Mouse (Mus musculus): ENCODE results near the gene Gipr. TPM values are rescaled to one million over a fixed set of nuclear protein-coding genes. Genes with fewer than 3 reads are reported as not detected.

Gene Gipr
- total and polyA plus RNA-seq, 2 experiments from 2014 or later: 5.3 to 16.9 TPM

GRCm38 (mm10) chr7:19210010-19210409 lies 44.1 kb upstream of the Gipr start:
- WGBS: 93% methylated on average over 5 of the region's 5 CpGs
- no peaks in the 10 kb centered on the region for H3K4me1 ChIP-seq (ENCODE audit: insufficient read depth)
- DNase-seq (no peak), ATAC-seq (no peak)
- H3K36me3 ChIP-seq (ENCODE audit: insufficient read depth): peaks cover 15% of the 10 kb centered on the region
- no peak overlapping the region for H3K27ac ChIP-seq (ENCODE audit: low read depth, low read length)
- H3K27me3 ChIP-seq (ENCODE audit: insufficient read depth, low read length): no peaks in the 10 kb centered on the region
- no peak overlapping the region for H3K4me3 ChIP-seq (ENCODE audit: low read depth, low read length)
- peak; percentile 58 for TF ChIP-seq CTCF (IDR thresholded peaks at IDR 0.05; ENCODE audit: low read depth)
- H3K9me3 ChIP-seq (ENCODE audit: low read length): no peaks in the 10 kb centered on the region
- no peak overlapping the region for H3K4me2 ChIP-seq (ENCODE audit: low read depth)
- no peak overlapping the region for H3K9ac ChIP-seq

GRCm38 (mm10) chr7:19209494-19209893 lies 43.6 kb upstream of the Gipr start:
- DNase-seq (no peak), ATAC-seq (no peak)
- no peak overlapping the region for H3K27ac ChIP-seq (ENCODE audit: low read depth, low read length)
- no peaks in the 10 kb centered on the region for H3K27me3 ChIP-seq (ENCODE audit: insufficient read depth, low read length)
- 78% methylated on average over 4 of the region's 4 CpGs for WGBS
- no peaks in the 10 kb centered on the region for H3K9me3 ChIP-seq (ENCODE audit: low read length)
- peaks cover 19% of the 10 kb centered on the region for H3K36me3 ChIP-seq (ENCODE audit: insufficient read depth)
- no peaks in the 10 kb centered on the region for H3K4me1 ChIP-seq (ENCODE audit: insufficient read depth)
- H3K4me3 ChIP-seq (ENCODE audit: low read depth, low read length): no peak overlapping the region
- H3K9ac ChIP-seq: no peak overlapping the region
- H3K4me2 ChIP-seq (ENCODE audit: low read depth): no peak overlapping the region
- no peak for TF ChIP-seq CTCF (IDR thresholded peaks at IDR 0.05; ENCODE audit: low read depth)

GRCm38 (mm10) chr7:19208944-19209472 lies 43.1 kb upstream of the Gipr start:
- H3K9ac ChIP-seq: no peak overlapping the region
- peak; percentile 89 for TF ChIP-seq CTCF (IDR thresholded peaks at IDR 0.05; ENCODE audit: low read depth)
- H3K36me3 ChIP-seq (ENCODE audit: insufficient read depth): peaks cover 24% of the 10 kb centered on the region
- peak; percentile 75 for DNase-seq
- no peaks in the 10 kb centered on the region for H3K4me1 ChIP-seq (ENCODE audit: insufficient read depth)
- 53% methylated on average over 7 of the region's 7 CpGs for WGBS
- H3K4me3 ChIP-seq (ENCODE audit: low read depth, low read length): no peak overlapping the region
- ATAC-seq: no peak
- no peaks in the 10 kb centered on the region for H3K9me3 ChIP-seq (ENCODE audit: low read length)
- H3K27me3 ChIP-seq (ENCODE audit: insufficient read depth, low read length): no peaks in the 10 kb centered on the region
- no peak overlapping the region for H3K27ac ChIP-seq (ENCODE audit: low read depth, low read length)
- no peak overlapping the region for H3K4me2 ChIP-seq (ENCODE audit: low read depth)

- no peak overlapping the region for H3K27ac ChIP-seq (ENCODE audit: low read depth, low read length)
- H3K4me1 ChIP-seq (ENCODE audit: insufficient read depth): no peaks in the 10 kb centered on the region
- no peak overlapping the region for H3K9ac ChIP-seq
- H3K36me3 ChIP-seq (ENCODE audit: insufficient read depth): peaks cover 29% of the 10 kb centered on the region
- no peak overlapping the region for H3K4me3 ChIP-seq (ENCODE audit: low read depth, low read length)
- DNase-seq: no peak
- 83% methylated on average over 13 of the region's 13 CpGs for WGBS
- no peak overlapping the region for H3K4me2 ChIP-seq (ENCODE audit: low read depth)
- H3K27me3 ChIP-seq (ENCODE audit: insufficient read depth, low read length): no peaks in the 10 kb centered on the region
- 0 out of 2 replicates have a peak, but pooled peaks have one; percentile 5 for ATAC-seq
- H3K9me3 ChIP-seq (ENCODE audit: low read length): no peaks in the 10 kb centered on the region
- TF ChIP-seq CTCF (IDR thresholded peaks at IDR 0.05; ENCODE audit: low read depth): no peak
Observed at GRCm38 (mm10) chr7:19208201-19208910, 42.4 kb upstream of the Gipr start.

- Histone ChIP-seq H3K27ac (ENCODE audit: low read depth, low read length) (no peak overlapping the region), H3K9me3 (ENCODE audit: low read length) (no peaks in the 10 kb centered on the region), H3K4me2 (ENCODE audit: low read depth) (no peak overlapping the region), H3K4me3 (ENCODE audit: low read depth, low read length) (no peak overlapping the region), H3K36me3 (ENCODE audit: insufficient read depth) (peaks cover 66% of the 10 kb centered on the region), H3K9ac (peak overlapping the region; percentile 14; the same call in 1 of the 2 replicates), H3K4me1 (ENCODE audit: insufficient read depth) (no peaks in the 10 kb centered on the region), H3K27me3 (ENCODE audit: insufficient read depth, low read length) (no peaks in the 10 kb centered on the region)
- DNase-seq (no peak), ATAC-seq (no peak)
- 58% methylated on average over 15 of the region's 15 CpGs for WGBS
- no peak for TF ChIP-seq CTCF (IDR thresholded peaks at IDR 0.05; ENCODE audit: low read depth)
Observed at GRCm38 (mm10) chr7:19202065-19202850, 36.3 kb upstream of the Gipr start.

GRCm38 (mm10) chr7:19201660-19202059 lies 35.7 kb upstream of the Gipr start:
- Histone ChIP-seq H3K9me3 (ENCODE audit: low read length) (no peaks in the 10 kb centered on the region), H3K27ac (ENCODE audit: low read depth, low read length) (no peak overlapping the region), H3K27me3 (ENCODE audit: insufficient read depth, low read length) (no peaks in the 10 kb centered on the region), H3K4me3 (ENCODE audit: low read depth, low read length) (no peak overlapping the region), H3K9ac (no peak overlapping the region), H3K4me1 (ENCODE audit: insufficient read depth) (no peaks in the 10 kb centered on the region), H3K36me3 (ENCODE audit: insufficient read depth) (peaks cover 65% of the 10 kb centered on the region), H3K4me2 (ENCODE audit: low read depth) (no peak overlapping the region)
- ATAC-seq (no peak), DNase-seq (no peak)
- TF ChIP-seq CTCF (IDR thresholded peaks at IDR 0.05; ENCODE audit: low read depth): no peak
- 69% methylated on average over 15 of the region's 15 CpGs for WGBS

- no peaks in the 10 kb centered on the region for H3K9me3 ChIP-seq (ENCODE audit: low read length)
- no peaks in the 10 kb centered on the region for H3K27me3 ChIP-seq (ENCODE audit: insufficient read depth, low read length)
- no peak overlapping the region for H3K9ac ChIP-seq
- no peak overlapping the region for H3K27ac ChIP-seq (ENCODE audit: low read depth, low read length)
- H3K4me3 ChIP-seq (ENCODE audit: low read depth, low read length): no peak overlapping the region
- WGBS: 35% methylated on average over 2 of the region's 2 CpGs
- ATAC-seq (no peak), DNase-seq (no peak)
- H3K4me1 ChIP-seq (ENCODE audit: insufficient read depth): no peaks in the 10 kb centered on the region
- TF ChIP-seq CTCF (IDR thresholded peaks at IDR 0.05; ENCODE audit: low read depth): peak; percentile 58
- H3K36me3 ChIP-seq (ENCODE audit: insufficient read depth): peaks cover 67% of the 10 kb centered on the region
- no peak overlapping the region for H3K4me2 ChIP-seq (ENCODE audit: low read depth)
Observed at GRCm38 (mm10) chr7:19197985-19198384, 32.1 kb upstream of the Gipr start.
